Mouse (Mus musculus) ES-E14 (cell line): ENCODE measurements at regions not wholly inside any gene's neighbourhood (a gene's known extent, or its start where the extent isn't known, plus 50 kb on each side); places are given as distances from the start of the nearest gene placed in this dataset.

Experiments used
- DNase-seq: peaks from one replicate; pipeline ENCODE4 v3.0.0-alpha.2; 2013; ENCODE audit warnings: low read depth, low spot score
- H3K27ac ChIP-seq: 2 replicates; pipeline ENCODE4 v1.5.1; 2012; ENCODE audit warnings: low read depth, mild to moderate bottlenecking, low read length, moderate library complexity, mixed read lengths; ENCODE audit not compliant: poor library complexity, insufficient read depth, severe bottlenecking
- H3K36me3 ChIP-seq: 2 replicates; pipeline ENCODE4 v1.6.1; 2012; ENCODE audit warnings: mild to moderate bottlenecking, low read length, moderate library complexity, mixed read lengths; ENCODE audit not compliant: control insufficient read depth, poor library complexity, insufficient read depth, severe bottlenecking
- H3K4me1 ChIP-seq, 2 experiments: fragments of 150-350 bp in 1 of 2; sonication (generic) in 1 of 2; 2 replicates each; pipeline ENCODE4 v1.6.1; 2012; ENCODE audit warnings: low read length in 2 of 2, mild to moderate bottlenecking in 1 of 2, mixed read lengths in 1 of 2; ENCODE audit not compliant: control insufficient read depth in 2 of 2, insufficient read depth in 2 of 2, poor library complexity in 1 of 2
- H3K4me3 ChIP-seq, 2 experiments: fragments of 150-350 bp in 1 of 2; sonication (generic) in 1 of 2; 2 replicates each; pipeline ENCODE4 v1.5.1; 2012; ENCODE audit warnings: low read length in 2 of 2, low read depth in 1 of 2, mild to moderate bottlenecking in 1 of 2, mixed read lengths in 1 of 2; ENCODE audit not compliant: insufficient read depth in 1 of 2, poor library complexity in 1 of 2, severe bottlenecking in 1 of 2
- H3K9ac ChIP-seq: 2 replicates; pipeline ENCODE4 v1.6.1; 2012; ENCODE audit warnings: low read depth, mild to moderate bottlenecking, low read length, mixed read lengths; ENCODE audit not compliant: poor library complexity, insufficient read depth, severe bottlenecking
- H3K9me3 ChIP-seq: fragments of 150-350 bp; sonication (generic); 2 replicates; pipeline ENCODE4 v1.6.1; 2012; ENCODE audit warnings: low read depth, mild to moderate bottlenecking, low read length; ENCODE audit not compliant: control insufficient read depth, insufficient read depth
- CHD2 ChIP-seq: IDR thresholded peaks from 2 replicates; pipeline ENCODE4 v1.6.1; 2014; ENCODE audit warnings: mild to moderate bottlenecking, low read depth, low read length, inconsistent platforms
- HCFC1 ChIP-seq: IDR thresholded peaks from 2 replicates; pipeline ENCODE4 v1.6.1; 2012; ENCODE audit warnings: low read length, inconsistent platforms, borderline replicate concordance; ENCODE audit not compliant: insufficient read depth
- MAFK ChIP-seq: IDR thresholded peaks from 2 replicates; pipeline ENCODE4 v1.6.1; 2014; ENCODE audit warnings: mild to moderate bottlenecking, low read depth, low read length, inconsistent platforms; ENCODE audit not compliant: insufficient read depth
- ZC3H11A ChIP-seq: IDR thresholded peaks from 2 replicates; pipeline ENCODE4 v1.6.1; 2012; ENCODE audit warnings: low read depth, mild to moderate bottlenecking, inconsistent platforms, low read length, borderline replicate concordance
- ZNF384 ChIP-seq: IDR thresholded peaks from 2 replicates; pipeline ENCODE4 v1.6.1; 2012; ENCODE audit warnings: low read depth, low read length, inconsistent platforms
- in situ Hi-C, 2 experiments: fragments of 600-800 bp; cut with MboI; formaldehyde crosslinking; loops; one replicate each; pipeline ENCODE4 v1.15.1; 2025; ENCODE audit warnings: low sequenced_read_pairs in 2 of 2, inconsistent platforms in 1 of 2; ENCODE audit not compliant: unreplicated experiment in 2 of 2

DNA sequence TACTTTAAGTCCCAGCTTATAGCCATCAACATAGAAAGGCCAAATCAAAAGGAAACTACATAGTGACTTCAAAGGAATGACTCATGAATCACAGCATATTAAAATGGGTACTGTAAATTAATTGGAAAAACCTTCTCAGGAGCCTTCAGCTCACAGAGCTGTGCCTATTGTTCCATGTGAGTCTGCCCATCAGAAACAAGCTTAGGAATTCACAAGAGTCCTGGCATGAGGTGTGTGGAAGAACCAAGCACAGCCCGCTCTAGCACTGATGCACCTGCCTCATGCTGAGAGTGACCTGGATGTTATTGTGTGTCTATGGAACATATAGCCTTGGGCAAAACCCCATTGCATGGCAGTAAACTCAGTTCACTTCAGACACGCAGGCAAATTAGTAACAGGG lies 61.5 kb upstream of the Adamts16 start:
- H3K9ac ChIP-seq, result no peak overlapping the region
- no peaks in the 10 kb centered on the region for H3K9me3 ChIP-seq
- no peak overlapping the region for H3K27ac ChIP-seq
- H3K36me3 ChIP-seq, result no peaks in the 10 kb centered on the region
- DNase-seq, result no peak
- no peaks in the 10 kb centered on the region for H3K4me1 ChIP-seq
- in situ Hi-C loops, result no loop called here
- no peak overlapping the region for H3K4me3 ChIP-seq
- TF ChIP-seq MAFK, result no peak
- TF ChIP-seq ZC3H11A, result no peak
- no peak for TF ChIP-seq ZNF384
- TF ChIP-seq CHD2, result no peak
- no peak for TF ChIP-seq HCFC1

- H3K36me3 ChIP-seq, result no peaks in the 10 kb centered on the region
- no peak overlapping the region for H3K9ac ChIP-seq
- no peaks in the 10 kb centered on the region for H3K9me3 ChIP-seq
- no peaks in the 10 kb centered on the region for H3K4me1 ChIP-seq
- in situ Hi-C loops, result no loop called here
- no peak for DNase-seq
- TF ChIP-seq CHD2, result no peak
- no peak overlapping the region for H3K27ac ChIP-seq
- no peak overlapping the region for H3K4me3 ChIP-seq
These were observed 61.1 kb upstream of the Adamts16 start for GRCm38 (mm10) chr13:70902727-70903126.

- Histone ChIP-seq H3K4me3 (no peak overlapping the region), H3K27ac (no peak overlapping the region), H3K9me3 (no peaks in the 10 kb centered on the region), H3K36me3 (no peaks in the 10 kb centered on the region), H3K9ac (no peak overlapping the region), H3K4me1 (no peaks in the 10 kb centered on the region)
- no peak for DNase-seq
- in situ Hi-C loops, result no loop called here
- no peak for TF ChIP-seq MAFK
These were observed 50.0 kb upstream of the Adamts16 start for GRCm38 (mm10) chr13:70891634-70892033.
